Mouse (Mus musculus) embryo, embryonic 10.5 days (tissue): ENCODE results near the gene Zfp827.
A peak's percentile ranks its signal among the peaks of the same experiment; 100 is the strongest.

Experiments
- DNase-seq: peaks from one replicate; pipeline ENCODE4 v3.0.0-alpha.2; 2015; ENCODE audit warnings: low spot score

The Zfp827 gene

DNA sequence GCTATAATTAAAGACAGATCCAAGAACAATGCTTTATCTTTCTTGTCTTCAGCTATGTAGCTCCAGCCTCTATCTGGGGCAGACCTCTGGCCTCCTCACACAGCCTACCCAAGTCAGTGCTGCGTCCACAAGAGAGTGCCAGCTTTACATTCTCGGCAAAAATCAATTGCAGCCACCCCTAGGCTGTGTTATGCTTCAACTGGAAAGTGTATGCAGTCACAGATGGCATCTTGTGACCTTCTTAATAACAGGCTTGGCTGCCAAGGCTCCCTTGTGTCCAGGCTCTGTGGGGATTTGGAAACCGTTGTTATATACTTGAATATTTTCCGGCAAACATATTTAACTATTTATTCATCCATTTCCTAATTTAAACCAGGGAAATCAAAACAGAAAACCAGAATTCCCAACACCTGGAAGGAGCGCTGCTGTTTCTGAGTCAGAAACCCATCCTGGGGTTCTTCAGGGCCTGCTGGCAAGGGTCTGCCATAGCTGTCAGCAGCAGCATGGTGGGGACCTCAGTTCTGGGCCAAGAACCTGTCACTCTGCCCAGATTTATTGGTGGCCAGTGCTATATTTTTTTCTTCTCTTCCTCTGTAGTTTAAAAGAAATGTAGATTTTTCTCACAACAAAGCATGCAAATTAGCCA, 194.0 kb downstream of the Zfp827 start:
- peak; percentile 27 for DNase-seq

DNA sequence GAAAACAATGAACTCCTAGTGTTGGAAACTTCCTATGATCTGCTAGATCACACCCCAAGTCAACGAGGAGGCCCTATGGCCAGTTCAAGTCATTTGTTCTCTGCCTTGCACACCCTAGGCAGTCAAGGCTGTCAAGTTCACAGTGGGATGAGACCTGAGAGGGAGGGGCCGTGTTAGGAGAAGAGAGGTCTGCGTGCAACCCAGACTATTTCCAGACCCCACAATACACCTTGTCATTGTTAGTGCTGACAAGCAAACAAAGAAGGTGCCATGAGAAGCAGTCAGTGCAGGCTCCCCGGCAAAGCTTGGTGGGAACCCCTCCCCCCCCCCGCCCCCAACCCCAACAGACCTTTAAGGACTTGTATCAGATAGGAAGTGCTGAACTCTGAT, 194.5 kb downstream of the Zfp827 start:
- DNase-seq: no peak

DNA sequence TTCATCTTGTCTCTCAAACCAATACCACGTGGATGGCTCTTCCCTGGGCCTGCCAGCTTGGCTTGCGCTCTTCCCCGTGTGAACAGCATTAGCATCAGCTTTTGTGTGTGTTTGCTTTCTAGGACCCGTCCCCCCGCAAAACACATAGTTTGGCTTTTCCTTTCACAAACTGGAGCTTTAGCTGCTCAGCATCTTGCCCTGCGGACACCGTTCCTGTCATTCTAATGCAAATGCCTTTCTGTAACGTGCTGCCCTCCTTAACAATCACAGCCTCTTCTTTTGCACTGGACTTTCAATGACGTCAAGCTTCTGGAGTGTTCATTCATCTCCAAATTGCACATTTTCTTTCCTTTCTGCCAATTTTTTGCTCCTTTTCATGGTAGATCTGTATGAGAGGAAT, 196.1 kb downstream of the Zfp827 start:
- DNase-seq: no peak

DNA sequence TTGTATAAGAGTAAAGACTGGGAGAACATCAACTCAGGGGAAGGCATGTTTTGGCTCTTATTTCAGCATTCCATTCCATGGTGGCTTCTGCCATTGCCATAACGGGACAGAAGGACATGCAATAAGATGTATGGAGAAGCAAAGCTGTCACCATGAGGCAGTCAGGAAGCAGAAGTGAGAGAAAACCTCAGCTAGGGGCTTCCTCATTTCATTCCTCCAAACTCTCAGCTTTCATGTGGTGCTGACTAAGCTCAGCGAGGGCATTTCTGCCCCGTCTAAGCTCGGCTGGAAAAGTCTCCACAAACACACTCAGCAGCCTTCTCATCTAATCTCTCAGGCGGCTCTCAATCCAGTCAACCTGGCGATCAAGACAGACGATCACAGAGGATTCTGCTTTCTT, 197.3 kb downstream of the Zfp827 start:
- no peak for DNase-seq

DNA sequence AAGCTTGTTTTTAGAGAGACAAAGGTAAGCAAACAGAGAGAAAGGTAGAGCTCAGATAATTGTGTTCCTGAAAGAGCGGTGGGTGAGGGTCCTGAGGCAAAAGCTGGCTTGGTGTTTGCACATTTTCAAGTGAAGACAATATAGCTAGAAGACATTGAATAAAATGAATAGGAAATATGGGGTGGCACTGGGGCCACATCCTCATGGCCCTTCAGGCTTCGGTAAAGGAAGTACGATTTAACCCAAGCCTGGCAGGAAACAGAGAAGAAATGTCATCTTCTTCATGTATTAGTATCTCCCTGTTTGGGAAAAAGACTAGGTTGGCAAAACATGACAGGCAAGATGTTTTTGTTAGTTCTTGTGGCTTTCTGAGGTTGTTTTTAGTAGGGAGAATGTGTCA, 197.8 kb downstream of the Zfp827 start:
- DNase-seq: no peak

DNA sequence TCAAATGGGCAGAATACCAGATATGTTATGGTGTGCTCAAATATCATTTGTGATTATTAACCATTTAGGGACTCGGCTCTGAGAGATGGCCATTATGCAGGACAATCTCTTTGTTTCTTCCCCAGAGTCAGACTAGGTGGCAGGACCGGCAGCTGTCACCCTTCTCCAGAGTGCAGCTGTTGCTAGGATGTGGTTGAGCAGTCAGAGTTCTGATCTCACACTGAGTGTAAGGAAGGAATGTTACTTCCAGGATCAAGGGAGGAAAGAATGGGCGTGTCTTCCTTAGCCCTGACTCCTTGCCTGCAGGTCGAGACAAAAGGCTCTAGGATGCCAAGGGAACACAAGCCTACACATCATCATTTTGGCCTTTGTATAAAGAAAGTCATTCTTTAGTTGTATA, 199.0 kb downstream of the Zfp827 start:
- no peak for DNase-seq

DNA sequence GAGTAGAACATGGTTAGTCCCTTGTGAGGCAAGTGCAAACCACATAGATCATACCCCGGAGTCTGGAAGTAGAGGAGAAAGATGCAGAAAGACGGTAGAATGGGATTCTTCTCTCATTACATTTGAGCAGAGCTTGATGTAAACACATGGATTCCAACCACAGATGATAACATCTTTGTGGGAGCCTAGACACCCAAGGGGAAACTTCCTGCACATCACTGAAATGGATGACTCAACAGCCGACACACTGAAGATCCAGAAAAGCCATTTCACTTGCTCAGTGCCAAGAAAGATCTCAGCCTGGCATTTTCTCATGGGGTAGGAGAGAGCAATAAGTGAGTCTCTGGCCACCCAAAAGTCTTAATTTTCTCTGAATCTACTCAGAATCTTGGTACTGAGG, 199.7 kb downstream of the Zfp827 start:
- no peak for DNase-seq

DNA sequence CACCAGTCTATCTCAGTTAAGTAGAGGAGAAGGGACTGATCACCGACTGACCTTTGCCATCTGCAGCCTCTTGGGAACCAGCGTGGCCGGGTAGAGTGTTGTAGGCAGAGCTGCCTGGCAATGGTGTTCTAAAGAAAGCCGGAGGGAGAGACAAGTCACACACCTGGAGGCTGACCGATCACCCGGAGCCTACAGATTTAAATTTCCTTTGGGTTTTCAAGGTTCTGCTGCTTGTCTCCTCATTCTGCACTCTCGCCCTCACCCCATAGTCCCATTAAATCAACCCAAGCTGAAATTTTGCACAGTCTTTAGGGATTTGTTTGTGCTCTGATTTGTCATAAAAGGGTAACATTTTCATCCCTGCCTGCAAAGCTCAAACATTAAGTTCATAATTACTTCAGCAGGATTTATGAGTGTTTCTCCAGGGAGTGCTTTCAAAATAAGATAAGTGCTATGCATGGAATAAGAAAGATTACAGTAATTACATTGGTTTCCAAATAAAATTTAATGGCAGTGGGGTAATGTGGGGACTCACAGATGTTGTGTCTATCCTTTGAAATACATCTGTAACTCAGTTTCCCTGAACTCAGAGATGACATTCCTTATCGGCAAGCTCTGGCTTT, 201.1 kb downstream of the Zfp827 start:
- DNase-seq: no peak

DNA sequence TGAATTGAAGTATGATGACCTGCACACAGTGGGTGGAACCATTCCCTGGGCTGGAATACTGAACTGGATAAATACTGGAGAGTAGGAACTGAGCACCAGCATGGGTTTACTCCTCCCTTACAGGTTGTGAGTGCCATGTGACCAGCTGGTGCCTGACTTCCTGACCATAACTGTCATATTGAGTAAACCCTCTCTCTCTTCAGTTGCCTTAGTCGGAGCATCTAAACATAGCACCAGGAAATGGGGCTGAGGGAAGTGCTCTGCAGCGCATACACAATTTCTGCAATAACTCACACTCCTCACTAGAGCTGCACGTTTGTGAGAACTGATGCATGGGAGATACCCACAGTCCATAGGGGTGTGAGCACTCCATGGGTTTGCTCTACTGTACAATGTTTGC, 211.1 kb downstream of the Zfp827 start:
- no peak for DNase-seq

DNA sequence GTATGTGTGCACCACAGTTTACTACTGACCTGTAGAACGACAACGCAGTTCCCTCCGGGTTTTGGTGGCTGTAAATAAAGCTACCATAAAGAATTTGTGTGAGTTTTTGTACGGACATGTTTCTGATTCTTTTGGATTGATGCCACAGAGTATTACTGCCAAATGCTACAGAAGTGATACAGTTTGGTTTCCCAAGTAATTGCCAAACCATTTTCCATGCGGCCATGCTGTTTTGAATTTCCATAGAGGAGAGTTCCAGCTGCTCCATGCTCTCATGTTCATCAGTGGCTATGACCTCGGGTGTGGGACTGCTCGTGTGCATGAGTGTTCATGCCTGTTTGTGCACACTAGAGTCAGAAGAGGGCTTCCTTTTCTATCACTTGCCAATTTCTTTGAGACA, 211.8 kb downstream of the Zfp827 start:
- no peak for DNase-seq
